Mouse (Mus musculus) liver, embryonic 12.5 days (tissue): ENCODE data around the gene Arhgef3. TPM values are rescaled to one million over a fixed set of nuclear protein-coding genes. Genes with fewer than 3 reads are reported as not detected.
A peak's percentile ranks its signal among the peaks of the same experiment; 100 is the strongest.

Experiments used
- ATAC-seq: fragments of 200-750 bp; cut with Nextera tagmentation; 2 replicates; pipeline ENCODE4 v1.8.0; 2017; ENCODE audit warnings: moderate number of reproducible peaks, mild to moderate bottlenecking, moderate library complexity
- H3K27ac ChIP-seq: fragments of 300-500 bp; sonication (generic); 2 replicates; pipeline ENCODE4 v1.5.1; 2016; ENCODE audit warnings: mild to moderate bottlenecking
- H3K27me3 ChIP-seq: fragments of 300-500 bp; sonication (generic); replicated peaks from 2 replicates; pipeline ENCODE4 v1.6.1; 2016; ENCODE audit warnings: mild to moderate bottlenecking, moderate library complexity
- H3K36me3 ChIP-seq: fragments of 300-500 bp; sonication (generic); 2 replicates; pipeline ENCODE4 v1.6.1; 2016; ENCODE audit warnings: mild to moderate bottlenecking, moderate library complexity
- H3K4me1 ChIP-seq: fragments of 300-500 bp; sonication (generic); 2 replicates; pipeline ENCODE4 v1.6.1; 2016
- H3K4me2 ChIP-seq: fragments of 300-500 bp; sonication (generic); 2 replicates; pipeline ENCODE4 v1.6.1; 2016; ENCODE audit warnings: mild to moderate bottlenecking, moderate library complexity
- H3K4me3 ChIP-seq: fragments of 300-500 bp; sonication (generic); 2 replicates; pipeline ENCODE4 v1.5.1; 2016; ENCODE audit warnings: mild to moderate bottlenecking, moderate library complexity
- H3K9ac ChIP-seq: fragments of 300-500 bp; sonication (generic); 2 replicates; pipeline ENCODE4 v1.6.1; 2016; ENCODE audit warnings: mild to moderate bottlenecking, moderate library complexity
- H3K9me3 ChIP-seq: fragments of 300-500 bp; sonication (generic); replicated peaks from 2 replicates; pipeline ENCODE4 v1.6.1; 2016; ENCODE audit warnings: mild to moderate bottlenecking, moderate library complexity
- WGBS: fragments of 180-500 bp; shearing (Covaris S2); methylation state at CpG from one replicate; pipeline ENCODE4 v1.1.7; 2016; ENCODE audit not compliant: insufficient replicate concordance; 5-methylcytosine and 5-hydroxymethylcytosine counted together
- polyA plus RNA-seq: library from polyadenylated mRNA; unstranded; fragments of >200 nt; fragmentation: Nextera tagmentation; extraction: Ambion mirVana; gene quantifications from 2 replicates; pipeline ENCODE4 v1.2.1, GENCODE M21; 2016

Gene Arhgef3
- 5.5 and 5.6 TPM in 2 replicates for polyA plus RNA-seq

- peak within 1 kb of the TSS; percentile 55 for H3K4me3 ChIP-seq
- peaks cover 50% of the 10 kb centered on the region for H3K27me3 ChIP-seq
- H3K4me1 ChIP-seq = no peaks in the 10 kb centered on the region; the same call in 1 of the 2 replicates
- peak within 1 kb of the TSS; percentile 80 for H3K4me2 ChIP-seq
- H3K9ac ChIP-seq = peak within 1 kb of the TSS; percentile 28; the same call in 1 of the 2 replicates
- no peaks in the 10 kb centered on the region for H3K36me3 ChIP-seq
- WGBS = 2% methylated on average over 58 of the region's 58 CpGs
- ATAC-seq = peak; percentile 55
- H3K27ac ChIP-seq = no peak within 1 kb of the TSS
- no peaks in the 10 kb centered on the region for H3K9me3 ChIP-seq
Measured at GRCm38 (mm10) chr14:27114362-27115274, at the start of gene Arhgef3. Gene Arhgef3 (plus strand): TSS chr14:27114899.

- ATAC-seq = no peak
- no peak overlapping the region for H3K4me3 ChIP-seq
Measured at GRCm38 (mm10) chr14:27066171-27066929, 48.3 kb upstream of the Arhgef3 start.

GRCm38 (mm10) chr14:27067866-27068271, 46.8 kb upstream of the Arhgef3 start:
- Histone ChIP-seq H3K27ac (no peak overlapping the region), H3K4me1 (peaks cover 12% of the 10 kb centered on the region; the same call in 1 of the 2 replicates), H3K4me3 (no peak overlapping the region), H3K9me3 (no peaks in the 10 kb centered on the region), H3K4me2 (no peak overlapping the region), H3K36me3 (no peaks in the 10 kb centered on the region), H3K9ac (no peak overlapping the region), H3K27me3 (peaks cover 13% of the 10 kb centered on the region; the same call in 1 of the 2 replicates)
- no peak for ATAC-seq
- 52% methylated on average over 6 of the region's 6 CpGs for WGBS

More at GRCm38 (mm10) chr14:27066171-27066929, 48.3 kb upstream of the Arhgef3 start:
- no peaks in the 10 kb centered on the region for H3K36me3 ChIP-seq
- peaks cover 13% of the 10 kb centered on the region; the same call in 1 of the 2 replicates for H3K27me3 ChIP-seq
- no peaks in the 10 kb centered on the region for H3K9me3 ChIP-seq
- 14% methylated on average over 9 of the region's 9 CpGs for WGBS
- no peak overlapping the region for H3K4me2 ChIP-seq
- H3K9ac ChIP-seq = no peak overlapping the region
- peaks cover 6% of the 10 kb centered on the region; the same call in 1 of the 2 replicates for H3K4me1 ChIP-seq
- H3K27ac ChIP-seq = peak overlapping the region; percentile 45; the same call in 1 of the 2 replicates

GRCm38 (mm10) chr14:27069434-27070097, 45.1 kb upstream of the Arhgef3 start:
- Histone ChIP-seq H3K4me3 (no peak overlapping the region), H3K36me3 (no peaks in the 10 kb centered on the region), H3K4me2 (no peak overlapping the region), H3K4me1 (peaks cover 15% of the 10 kb centered on the region; the same call in 1 of the 2 replicates), H3K9me3 (no peaks in the 10 kb centered on the region), H3K9ac (no peak overlapping the region), H3K27ac (no peak overlapping the region), H3K27me3 (peaks cover 13% of the 10 kb centered on the region; the same call in 1 of the 2 replicates)
- WGBS = 40% methylated on average over 8 of the region's 8 CpGs
- ATAC-seq = no peak

GRCm38 (mm10) chr14:27070128-27070527, 44.6 kb upstream of the Arhgef3 start:
- no peaks in the 10 kb centered on the region for H3K9me3 ChIP-seq
- H3K36me3 ChIP-seq = no peaks in the 10 kb centered on the region
- H3K4me1 ChIP-seq = peaks cover 19% of the 10 kb centered on the region; the same call in 1 of the 2 replicates
- H3K4me3 ChIP-seq = no peak overlapping the region
- H3K4me2 ChIP-seq = no peak overlapping the region
- no peak for ATAC-seq
- 43% methylated on average over 3 of the region's 3 CpGs for WGBS
- peaks cover 13% of the 10 kb centered on the region; the same call in 1 of the 2 replicates for H3K27me3 ChIP-seq
- no peak overlapping the region for H3K27ac ChIP-seq
- H3K9ac ChIP-seq = no peak overlapping the region

- H3K27ac ChIP-seq = no peak overlapping the region
Measured at GRCm38 (mm10) chr14:27070758-27071157, 43.9 kb upstream of the Arhgef3 start.

GRCm38 (mm10) chr14:27071985-27072384, 42.7 kb upstream of the Arhgef3 start:
- H3K36me3 ChIP-seq = no peaks in the 10 kb centered on the region
- no peak for ATAC-seq
- H3K27me3 ChIP-seq = peaks cover 7% of the 10 kb centered on the region; the same call in 1 of the 2 replicates
- H3K4me2 ChIP-seq = no peak overlapping the region
- no peak overlapping the region for H3K27ac ChIP-seq
- no peak overlapping the region for H3K9ac ChIP-seq
- 14% methylated on average over 3 of the region's 3 CpGs for WGBS
- no peaks in the 10 kb centered on the region for H3K9me3 ChIP-seq
- peaks cover 19% of the 10 kb centered on the region; the same call in 1 of the 2 replicates for H3K4me1 ChIP-seq
- no peak overlapping the region for H3K4me3 ChIP-seq

More at GRCm38 (mm10) chr14:27070758-27071157, 43.9 kb upstream of the Arhgef3 start:
- WGBS = 35% methylated on average over 9 of the region's 9 CpGs
- Histone ChIP-seq H3K4me2 (no peak overlapping the region), H3K36me3 (no peaks in the 10 kb centered on the region), H3K9me3 (no peaks in the 10 kb centered on the region), H3K9ac (no peak overlapping the region), H3K27me3 (peaks cover 12% of the 10 kb centered on the region; the same call in 1 of the 2 replicates), H3K4me1 (peaks cover 19% of the 10 kb centered on the region; the same call in 1 of the 2 replicates), H3K4me3 (no peak overlapping the region)
- no peak for ATAC-seq

GRCm38 (mm10) chr14:27075084-27075483, 39.6 kb upstream of the Arhgef3 start:
- Histone ChIP-seq H3K4me2 (no peak overlapping the region), H3K4me1 (peaks cover 19% of the 10 kb centered on the region; the same call in 1 of the 2 replicates), H3K27me3 (no peaks in the 10 kb centered on the region), H3K9me3 (no peaks in the 10 kb centered on the region), H3K27ac (no peak overlapping the region), H3K4me3 (no peak overlapping the region), H3K36me3 (no peaks in the 10 kb centered on the region), H3K9ac (no peak overlapping the region)
- 65% methylated on average over 6 of the region's 6 CpGs for WGBS
- no peak for ATAC-seq

- Histone ChIP-seq H3K4me1 (peaks cover 14% of the 10 kb centered on the region; the same call in 1 of the 2 replicates), H3K36me3 (no peaks in the 10 kb centered on the region), H3K9me3 (no peaks in the 10 kb centered on the region), H3K27me3 (no peaks in the 10 kb centered on the region), H3K9ac (no peak overlapping the region), H3K4me2 (no peak overlapping the region), H3K27ac (no peak overlapping the region), H3K4me3 (no peak overlapping the region)
- WGBS = 67% methylated on average over 8 of the region's 8 CpGs
- no peak for ATAC-seq
Measured at GRCm38 (mm10) chr14:27075909-27076521, 38.7 kb upstream of the Arhgef3 start.

- ATAC-seq = no peak
- Histone ChIP-seq H3K4me3 (no peak overlapping the region), H3K4me1 (peaks cover 13% of the 10 kb centered on the region; the same call in 1 of the 2 replicates), H3K27me3 (no peaks in the 10 kb centered on the region), H3K36me3 (no peaks in the 10 kb centered on the region), H3K27ac (no peak overlapping the region), H3K9ac (no peak overlapping the region), H3K4me2 (no peak overlapping the region), H3K9me3 (no peaks in the 10 kb centered on the region)
- 63% methylated on average over 2 of the region's 2 CpGs for WGBS
Measured at GRCm38 (mm10) chr14:27076522-27076920, 38.2 kb upstream of the Arhgef3 start.
